Mouse (Mus musculus) heart, adult 2 months (tissue): ENCODE measurements around the gene Hs2st1.

Experiments used
- CTCF ChIP-seq: fragments of 200-600 bp; IDR thresholded peaks from 2 replicates; pipeline ENCODE4 v1.8.1; 2022; ENCODE audit warnings: antibody characterized with exemption, mild to moderate bottlenecking, moderate library complexity
- POLR2A ChIP-seq: fragments of 200-500 bp; IDR thresholded peaks from 2 replicates; pipeline ENCODE4 v1.6.1; 2011; ENCODE audit warnings: mild to moderate bottlenecking, low read depth, low read length, control low read depth; ENCODE audit not compliant: insufficient read depth

- no peak for TF ChIP-seq CTCF
- no peak for TF ChIP-seq POLR2A
These were observed 27.1 kb upstream of the Hs2st1 start for GRCm38 (mm10) chr3:144597121-144597520.
